Mouse (Mus musculus) erythroid progenitor cell, adult 5-6 weeks (primary cell): Measurements from ENCODE around the gene Olfr1261. TPM values are rescaled to one million over a fixed set of nuclear protein-coding genes. Genes with fewer than 3 reads are reported as not detected.

Experiments used
- ATAC-seq: replicated peaks from 2 replicates; pipeline ENCODE4 v1.8.0; 2016; ENCODE audit warnings: moderate number of reproducible peaks, mild to moderate bottlenecking, moderate TSS enrichment, inconsistent platforms; ENCODE audit not compliant: poor library complexity, low FRiP score, severe bottlenecking
- total RNA-seq, 2 experiments: library from RNA; stranded (forward) in 1 of 2; stranded (reverse) in 1 of 2; fragments of 150-400 nt in 1 of 2; fragments of 186-747, 209-891 nt in 1 of 2; gene quantifications; 2 replicates each; pipeline versions ENCODE4 v1.2.3 to v1.2.4; 2015 to 2017; ENCODE audit warnings: low replicate concordance in 2 of 2

Olfr1261 gene
- total RNA-seq (2015; ENCODE audit: low replicate concordance) (not detected in 2 replicates), total RNA-seq (2017; ENCODE audit: low replicate concordance) (not detected in 2 replicates)

DNA sequence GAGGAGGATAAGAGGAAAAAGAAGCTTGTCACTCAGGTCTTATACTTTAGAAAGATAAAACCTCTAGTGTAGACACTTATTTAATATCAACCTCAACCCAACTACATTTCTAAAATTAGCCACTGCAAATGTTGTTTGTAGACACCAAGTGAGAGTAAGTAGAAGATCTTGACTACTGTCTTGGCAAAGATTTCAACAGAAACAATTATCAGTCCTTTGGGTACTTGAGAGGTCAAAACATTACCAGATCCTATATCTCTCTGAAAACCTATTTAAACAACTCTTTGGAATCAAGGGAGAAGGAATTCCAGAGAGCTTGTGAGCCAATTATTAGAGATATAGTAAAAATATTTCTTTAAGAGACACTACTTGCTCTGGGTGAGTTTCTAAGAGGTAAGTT, at the start of gene Olfr1261:
TSS of gene Olfr1261 (plus strand) at position 301 of the 400 bp plus-strand sequence.
- no peak for ATAC-seq

DNA sequence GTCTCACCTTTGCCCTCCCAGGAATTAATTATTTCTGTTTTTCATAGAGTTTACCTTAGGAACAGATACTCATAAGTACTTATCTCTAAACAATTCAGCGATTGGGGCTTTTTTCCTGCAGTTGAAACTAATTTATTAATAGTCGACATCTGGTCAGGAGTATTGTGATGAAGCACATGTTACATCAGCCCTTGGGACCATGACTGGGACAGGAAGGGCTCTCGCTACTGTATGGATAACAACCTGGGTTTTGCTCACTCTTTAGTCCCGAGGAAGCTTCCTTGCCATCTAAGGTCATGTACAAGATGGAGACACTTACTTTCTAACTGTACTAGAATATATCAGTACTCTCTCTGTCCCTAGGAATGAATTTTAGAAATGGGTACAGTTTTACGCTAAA, 42.5 kb upstream of the Olfr1261 start, which contains the start of gene Olfr1259:
TSS of gene Olfr1259 (minus strand) at position 101 of the 400 bp plus-strand sequence.
- ATAC-seq, result no peak

DNA sequence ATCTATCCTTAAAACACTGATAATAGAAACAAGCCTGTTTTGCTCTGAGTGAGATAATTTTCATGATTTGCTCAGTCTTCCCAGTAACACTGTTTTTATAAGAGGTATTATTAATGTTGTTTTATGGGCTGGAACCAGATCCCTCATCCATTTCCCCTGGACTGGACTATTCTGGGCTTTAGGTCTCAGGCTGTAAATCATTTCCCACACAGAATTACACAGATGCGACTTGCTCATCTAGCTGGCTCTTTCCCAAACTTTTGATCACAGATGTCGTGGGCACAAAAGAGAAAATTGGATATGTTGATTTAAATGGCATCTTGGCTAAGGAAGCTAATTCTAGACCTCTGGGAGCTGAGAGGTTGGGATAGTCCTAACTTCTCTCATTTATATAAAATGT, 16.8 kb upstream of the Olfr1261 start, which contains the start of gene Olfr1260:
TSS of gene Olfr1260 (plus strand) at position 157 of the 400 bp plus-strand sequence.
- ATAC-seq, result no peak

DNA sequence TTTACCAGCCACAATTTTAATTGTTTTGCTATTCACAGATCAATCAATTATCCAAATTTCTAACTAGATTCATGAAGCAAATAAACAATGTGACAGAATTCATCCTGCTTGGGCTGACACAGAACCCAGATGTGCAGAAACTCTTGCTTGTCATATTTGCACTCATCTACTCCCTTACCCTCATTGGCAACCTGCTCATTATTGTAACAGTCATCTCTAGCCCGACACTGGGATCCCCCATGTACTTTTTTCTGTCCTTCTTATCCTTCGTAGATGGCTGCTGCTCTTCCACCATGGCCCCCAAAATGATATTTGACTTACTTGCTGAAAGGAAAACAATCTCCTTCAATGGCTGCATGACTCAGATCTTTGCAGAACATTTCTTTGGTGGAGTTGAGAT, 13.3 kb upstream of the Olfr1261 start:
- no peak for ATAC-seq

DNA sequence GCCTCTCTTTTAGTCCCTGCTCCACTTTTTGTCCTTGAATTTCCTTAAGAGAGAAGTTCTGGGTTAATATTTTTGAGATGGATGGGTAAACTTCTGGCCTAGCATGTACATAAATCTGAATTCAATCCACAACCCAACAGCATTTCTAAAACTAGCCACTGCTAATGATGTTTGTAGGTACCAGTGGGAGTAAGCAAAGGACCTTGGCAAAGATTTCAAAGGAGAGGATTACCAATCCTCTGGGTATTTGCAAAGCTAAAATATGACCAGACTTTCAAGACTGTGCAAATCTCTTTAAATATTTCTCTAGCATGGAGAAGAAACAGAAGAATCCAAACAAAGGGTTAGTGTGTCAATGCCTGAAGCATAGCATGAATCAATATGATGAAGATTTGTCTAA, 8.8 kb downstream of the Olfr1261 start, which contains the start of gene Olfr1262:
TSS of gene Olfr1262 (plus strand) at position 301 of the 400 bp plus-strand sequence.
- ATAC-seq, result no peak

DNA sequence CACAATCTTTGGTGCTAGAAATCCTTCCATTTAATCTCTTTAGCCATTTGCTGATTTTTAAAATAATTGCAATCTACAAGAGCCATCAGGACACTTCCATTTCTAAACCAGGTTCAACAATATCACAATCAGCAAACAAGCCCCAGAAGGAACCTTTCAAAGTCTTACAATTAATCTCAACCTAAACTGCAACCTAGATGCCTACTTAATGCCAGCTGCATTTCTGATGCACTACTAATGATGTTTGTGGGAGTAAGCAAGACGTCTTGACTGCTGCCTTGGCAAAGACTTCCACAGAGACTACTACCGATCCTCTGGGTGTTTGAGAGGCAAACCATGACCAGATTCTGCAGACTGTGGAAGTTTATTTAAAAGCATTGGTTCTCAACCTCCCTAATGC, 20.8 kb downstream of the Olfr1261 start, which contains the start of gene Olfr1263:
TSS of gene Olfr1263 (plus strand) at position 301 of the 400 bp plus-strand sequence.
- ATAC-seq, result no peak

DNA sequence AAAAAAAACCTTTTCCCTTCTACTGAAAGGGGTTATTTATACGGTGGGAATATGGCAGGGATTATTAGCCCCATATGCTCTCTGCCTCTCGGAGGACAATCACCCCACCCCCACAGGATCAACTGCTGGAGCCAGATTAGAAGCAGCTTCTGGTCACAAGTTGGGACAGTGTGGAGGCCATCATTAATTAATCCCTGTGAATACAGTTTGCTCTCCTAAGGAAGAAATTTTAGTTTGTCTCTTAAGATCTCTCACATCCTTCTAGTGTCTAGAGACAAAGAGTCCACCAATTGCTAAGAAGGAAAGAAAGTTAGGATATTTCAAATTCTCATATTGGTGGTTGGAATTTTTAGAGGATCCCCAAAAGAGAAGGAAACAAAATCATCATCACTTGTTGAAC, 34.5 kb downstream of the Olfr1261 start, which contains the start of gene Olfr1264:
TSS of gene Olfr1264 (minus strand) at position 101 of the 400 bp plus-strand sequence.
- ATAC-seq, result no peak

DNA sequence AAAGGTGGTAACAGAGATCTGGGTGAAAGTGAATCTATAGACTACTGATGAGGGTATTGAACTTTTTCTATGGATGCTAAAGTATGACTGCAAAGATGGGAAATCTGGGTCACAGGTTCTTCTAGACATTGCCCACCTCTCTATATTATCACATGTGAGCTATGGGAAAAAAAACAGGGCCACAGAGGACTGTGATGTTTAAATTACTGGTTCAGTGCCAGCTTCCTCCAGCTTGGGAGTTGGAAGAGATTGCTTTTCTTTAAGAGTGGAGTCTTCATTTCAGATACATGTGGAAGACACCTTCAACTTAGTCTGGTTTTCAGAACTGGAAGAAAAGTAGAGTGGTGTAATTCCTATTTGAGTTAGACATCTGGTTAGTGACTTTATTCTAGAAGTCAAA, 44.0 kb downstream of the Olfr1261 start, which contains the start of gene Olfr1265:
TSS of gene Olfr1265 (plus strand) at position 301 of the 400 bp plus-strand sequence.
- ATAC-seq, result no peak

Other genes starting within 250 kb of the Olfr1261 start
- gene Olfr1253, start 234.1 kb upstream of the Olfr1261 start, total RNA-seq (2015; ENCODE audit: low replicate concordance), result not detected in 2 replicates
- gene Olfr1253, start 234.1 kb upstream of the Olfr1261 start, total RNA-seq (2017; ENCODE audit: low replicate concordance), result not detected in 2 replicates
- gene Olfr1254, start 197.6 kb upstream of the Olfr1261 start, total RNA-seq (2015; ENCODE audit: low replicate concordance), result not detected in 2 replicates
- not detected in 2 replicates for gene Olfr1254, start 197.6 kb upstream of the Olfr1261 start, total RNA-seq (2017; ENCODE audit: low replicate concordance)
- not detected in 2 replicates for gene Olfr1255, start 179.2 kb upstream of the Olfr1261 start, total RNA-seq (2015; ENCODE audit: low replicate concordance)
- not detected in 2 replicates for gene Olfr1255, start 179.2 kb upstream of the Olfr1261 start, total RNA-seq (2017; ENCODE audit: low replicate concordance)
- gene Olfr1256, start 149.7 kb upstream of the Olfr1261 start, total RNA-seq (2015; ENCODE audit: low replicate concordance), result not detected in 2 replicates
- gene Olfr1256, start 149.7 kb upstream of the Olfr1261 start, total RNA-seq (2017; ENCODE audit: low replicate concordance), result not detected in 2 replicates
- not detected in 2 replicates for gene Olfr48, start 143.0 kb upstream of the Olfr1261 start, total RNA-seq (2015; ENCODE audit: low replicate concordance)
- not detected in 2 replicates for gene Olfr48, start 143.0 kb upstream of the Olfr1261 start, total RNA-seq (2017; ENCODE audit: low replicate concordance)
- not detected in 2 replicates for gene Olfr1257, start 112.8 kb upstream of the Olfr1261 start, total RNA-seq (2015; ENCODE audit: low replicate concordance)
- gene Olfr1257, start 112.8 kb upstream of the Olfr1261 start, total RNA-seq (2017; ENCODE audit: low replicate concordance), result not detected in 2 replicates
- not detected in 2 replicates for gene Olfr1258, start 63.9 kb upstream of the Olfr1261 start, total RNA-seq (2015; ENCODE audit: low replicate concordance)
- gene Olfr1258, start 63.9 kb upstream of the Olfr1261 start, total RNA-seq (2017; ENCODE audit: low replicate concordance), result not detected in 2 replicates
- gene Olfr1259, start 42.6 kb upstream of the Olfr1261 start, total RNA-seq (2015; ENCODE audit: low replicate concordance), result not detected in 2 replicates
- not detected in 2 replicates for gene Olfr1259, start 42.6 kb upstream of the Olfr1261 start, total RNA-seq (2017; ENCODE audit: low replicate concordance)
- not detected in 2 replicates for gene Olfr1260, start 16.9 kb upstream of the Olfr1261 start, total RNA-seq (2015; ENCODE audit: low replicate concordance)
- gene Olfr1260, start 16.9 kb upstream of the Olfr1261 start, total RNA-seq (2017; ENCODE audit: low replicate concordance), result not detected in 2 replicates
- not detected in 2 replicates for gene Olfr1262, start 8.9 kb downstream of the Olfr1261 start, total RNA-seq (2015; ENCODE audit: low replicate concordance)
- gene Olfr1262, start 8.9 kb downstream of the Olfr1261 start, total RNA-seq (2017; ENCODE audit: low replicate concordance), result not detected in 2 replicates
- gene Olfr1263, start 20.9 kb downstream of the Olfr1261 start, total RNA-seq (2015; ENCODE audit: low replicate concordance), result not detected in 2 replicates
- not detected in 2 replicates for gene Olfr1263, start 20.9 kb downstream of the Olfr1261 start, total RNA-seq (2017; ENCODE audit: low replicate concordance)
- gene Olfr1264, start 34.4 kb downstream of the Olfr1261 start, total RNA-seq (2015; ENCODE audit: low replicate concordance), result not detected in 2 replicates
- gene Olfr1264, start 34.4 kb downstream of the Olfr1261 start, total RNA-seq (2017; ENCODE audit: low replicate concordance), result not detected in 2 replicates
- not detected in 2 replicates for gene Olfr1265, start 44.1 kb downstream of the Olfr1261 start, total RNA-seq (2015; ENCODE audit: low replicate concordance)
- gene Olfr1265, start 44.1 kb downstream of the Olfr1261 start, total RNA-seq (2017; ENCODE audit: low replicate concordance), result not detected in 2 replicates
- not detected in 2 replicates for gene Olfr140, start 72.4 kb downstream of the Olfr1261 start, total RNA-seq (2015; ENCODE audit: low replicate concordance)
- not detected in 2 replicates for gene Olfr140, start 72.4 kb downstream of the Olfr1261 start, total RNA-seq (2017; ENCODE audit: low replicate concordance)
- gene Olfr1269, start 130.2 kb downstream of the Olfr1261 start, total RNA-seq (2015; ENCODE audit: low replicate concordance), result not detected in 2 replicates
- not detected in 2 replicates for gene Olfr1269, start 130.2 kb downstream of the Olfr1261 start, total RNA-seq (2017; ENCODE audit: low replicate concordance)
- not detected in 2 replicates for gene Olfr32, start 151.1 kb downstream of the Olfr1261 start, total RNA-seq (2015; ENCODE audit: low replicate concordance)
- not detected in 2 replicates for gene Olfr32, start 151.1 kb downstream of the Olfr1261 start, total RNA-seq (2017; ENCODE audit: low replicate concordance)
- not detected in 2 replicates for gene Olfr1270, start 161.9 kb downstream of the Olfr1261 start, total RNA-seq (2015; ENCODE audit: low replicate concordance)
- gene Olfr1270, start 161.9 kb downstream of the Olfr1261 start, total RNA-seq (2017; ENCODE audit: low replicate concordance), result not detected in 2 replicates
- not detected in 2 replicates for gene Olfr1506, start 233.3 kb downstream of the Olfr1261 start, total RNA-seq (2015; ENCODE audit: low replicate concordance)
- gene Olfr1506, start 233.3 kb downstream of the Olfr1261 start, total RNA-seq (2017; ENCODE audit: low replicate concordance), result 1.2 and 2.8 TPM in 2 replicates